Mouse (Mus musculus): ENCODE results near the gene Wars.

Wars gene

DNA sequence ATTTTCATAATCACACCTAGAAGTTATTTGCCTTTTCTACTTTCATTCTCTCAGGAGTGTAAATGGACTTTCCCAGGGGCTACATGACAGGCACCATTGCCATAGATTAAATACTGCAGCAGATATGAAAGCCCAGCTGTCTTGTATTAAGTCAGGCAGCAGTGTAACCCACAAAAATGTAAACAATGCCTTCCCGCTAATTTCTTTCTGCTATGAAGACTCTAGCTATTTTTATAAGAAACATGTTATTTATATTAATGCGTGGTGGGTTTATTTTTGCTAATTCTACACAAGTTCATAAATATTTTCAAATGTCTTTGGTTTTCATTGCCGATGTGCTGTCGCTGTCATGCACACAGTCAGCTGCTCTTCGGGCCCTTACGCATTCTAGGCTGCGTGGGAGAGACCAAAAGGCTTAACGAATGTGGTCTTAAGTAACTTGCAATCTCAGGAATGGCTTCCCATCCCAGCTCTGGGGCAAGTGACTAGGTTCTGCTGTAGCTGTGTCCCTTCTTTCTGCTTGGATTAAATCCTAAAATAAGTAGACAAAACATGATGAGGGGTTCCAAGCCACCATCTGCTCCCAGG is 16.0 kb upstream of the Wars start:
- DNase-seq (ENCODE audit: low read depth, low spot score) = no peak

- DNase-seq (ENCODE audit: low read depth, low spot score) = no peak
These were observed 12.4 kb upstream of the Wars start for GRCm38 (mm10) chr12:108906398-108906797.

DNA sequence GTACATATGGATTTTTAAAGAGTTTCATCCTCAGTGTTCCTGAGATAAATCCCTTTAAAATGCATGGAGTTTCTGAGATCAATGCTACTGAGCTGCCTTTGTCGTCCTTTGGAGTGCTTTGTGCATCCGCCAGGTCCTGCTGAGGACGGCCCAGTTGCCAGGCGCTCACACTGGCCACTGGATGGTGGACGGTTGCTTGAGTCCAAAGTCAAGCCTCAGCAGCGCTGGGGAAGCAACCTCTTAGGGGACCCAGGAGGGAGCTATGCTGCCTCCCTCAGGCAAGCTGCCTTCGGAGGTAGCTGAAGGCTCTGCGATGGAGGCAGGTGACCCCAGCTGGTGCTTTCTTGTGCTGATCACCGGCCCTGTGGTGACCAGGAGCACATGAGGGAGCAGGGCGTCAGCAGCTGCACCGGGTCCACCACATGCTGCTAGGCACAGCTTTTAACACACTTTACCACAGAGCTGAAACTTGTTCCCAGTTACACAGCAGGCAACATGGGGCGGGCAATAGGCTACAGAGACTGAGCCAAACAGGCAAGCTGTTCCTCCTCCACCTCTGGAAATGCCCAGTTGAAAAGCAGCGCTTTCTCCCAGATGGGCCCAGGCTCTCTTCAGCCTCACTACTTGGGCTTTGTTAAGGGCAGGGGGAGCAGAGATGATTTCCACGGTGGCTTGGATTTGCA is 11.8 kb upstream of the Wars start:
- DNase-seq (ENCODE audit: low read depth, low spot score) = no peak

- DNase-seq (ENCODE audit: low read depth, low spot score) = no peak
These were observed 10.3 kb upstream of the Wars start for GRCm38 (mm10) chr12:108904276-108904653.

GRCm38 (mm10) chr12:108903600-108904275 is 9.8 kb upstream of the Wars start:
- no peak for DNase-seq (ENCODE audit: low read depth, low spot score)

GRCm38 (mm10) chr12:108902940-108903339 is 9.0 kb upstream of the Wars start:
- DNase-seq (ENCODE audit: low read depth, low spot score) = peak; percentile 40

- no peak for DNase-seq (ENCODE audit: low read depth, low spot score)
These were observed 7.4 kb upstream of the Wars start for GRCm38 (mm10) chr12:108901346-108901745.

GRCm38 (mm10) chr12:108896006-108896405 is 2.0 kb upstream of the Wars start:
- DNase-seq (ENCODE audit: low read depth, low spot score) = no peak

DNA sequence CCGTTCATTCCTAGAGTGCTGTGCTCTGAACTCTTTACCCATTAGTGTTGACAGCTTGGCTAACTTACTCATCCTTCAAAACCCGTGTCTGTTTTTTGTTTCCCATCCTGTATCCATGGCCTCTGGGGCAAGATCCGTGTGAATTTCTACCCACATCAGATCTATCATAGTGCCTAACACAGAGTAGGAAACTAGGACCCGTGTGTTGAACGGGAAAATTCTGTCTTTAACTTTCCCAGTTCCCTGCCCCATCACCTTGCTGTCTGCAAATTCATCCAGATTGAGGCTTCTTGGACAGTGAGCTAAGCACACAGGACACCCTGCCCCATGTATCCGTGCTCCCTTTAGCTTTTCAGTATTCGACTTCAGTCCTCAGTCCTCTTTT is 450 bp upstream of the Wars start:
- no peak for DNase-seq (ENCODE audit: low read depth, low spot score)

- no peak for DNase-seq (ENCODE audit: low read depth, low spot score)
These were observed 822 bp downstream of the Wars start, which contains the start of gene Wdr25 for GRCm38 (mm10) chr12:108892989-108893714. Gene Wdr25, plus strand, starts transcription at chr12:108893631.

GRCm38 (mm10) chr12:108888632-108889031 is 5.3 kb downstream of the Wars start:
- no peak for DNase-seq (ENCODE audit: low read depth, low spot score)

DNA sequence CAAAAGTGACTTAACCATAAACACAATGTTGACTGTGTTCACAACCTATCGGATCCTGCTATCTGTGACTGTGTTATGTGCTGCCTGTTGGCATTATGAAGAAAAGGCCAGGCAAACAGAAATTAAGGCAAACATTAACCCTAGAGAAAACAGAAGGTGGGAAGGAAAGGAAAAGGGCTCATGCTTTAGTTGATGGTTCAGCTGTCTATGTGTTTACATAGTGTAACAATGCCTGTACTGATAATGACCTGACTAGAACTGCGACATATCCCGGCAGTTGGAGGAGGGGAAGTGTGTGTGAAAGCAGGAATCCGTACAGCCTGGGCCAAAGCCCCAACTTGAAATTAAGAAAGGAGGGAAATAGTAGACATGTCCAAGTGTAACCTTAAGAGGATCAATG is 6.9 kb downstream of the Wars start:
- DNase-seq (ENCODE audit: low read depth, low spot score) = no peak

DNA sequence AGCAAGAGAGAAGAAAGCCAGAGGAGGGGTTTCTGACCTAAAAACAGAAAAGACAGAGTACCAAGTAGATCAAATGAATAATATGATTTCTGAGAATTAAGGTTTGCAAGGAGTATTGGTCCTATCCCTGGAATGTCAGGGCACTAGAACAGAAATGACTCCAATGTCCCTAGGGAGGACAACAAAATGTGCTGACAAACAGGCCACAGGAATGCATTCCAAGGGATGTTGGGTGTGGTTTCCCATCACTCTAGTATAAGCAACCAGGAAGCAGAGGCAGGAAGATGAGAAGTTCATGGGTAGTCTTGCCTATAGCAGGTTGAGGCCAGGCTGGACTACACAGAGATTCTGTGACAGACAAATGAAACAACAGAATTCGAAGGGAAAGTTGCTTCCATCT is 8.1 kb downstream of the Wars start:
- DNase-seq (ENCODE audit: low read depth, low spot score) = no peak

DNA sequence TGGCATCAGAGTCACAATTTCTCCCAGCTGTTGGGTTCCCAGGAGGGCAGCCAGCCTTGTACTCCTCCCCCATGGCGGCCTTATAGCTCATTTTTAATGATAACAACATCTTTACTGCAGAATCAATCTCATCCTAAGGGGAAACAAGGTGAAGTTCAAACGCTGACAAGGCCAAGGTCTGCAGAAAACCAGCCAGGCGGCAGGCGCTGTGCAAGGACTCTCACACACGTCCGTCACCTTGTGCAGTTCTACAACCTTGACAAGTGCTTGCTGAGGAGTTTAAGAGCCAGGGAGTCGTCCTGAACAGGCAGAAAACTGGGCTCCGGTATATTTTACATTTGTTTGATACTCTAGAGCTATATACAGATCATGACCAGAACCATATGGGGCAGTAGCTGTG is 11.2 kb downstream of the Wars start:
- no peak for DNase-seq (ENCODE audit: low read depth, low spot score)

DNA sequence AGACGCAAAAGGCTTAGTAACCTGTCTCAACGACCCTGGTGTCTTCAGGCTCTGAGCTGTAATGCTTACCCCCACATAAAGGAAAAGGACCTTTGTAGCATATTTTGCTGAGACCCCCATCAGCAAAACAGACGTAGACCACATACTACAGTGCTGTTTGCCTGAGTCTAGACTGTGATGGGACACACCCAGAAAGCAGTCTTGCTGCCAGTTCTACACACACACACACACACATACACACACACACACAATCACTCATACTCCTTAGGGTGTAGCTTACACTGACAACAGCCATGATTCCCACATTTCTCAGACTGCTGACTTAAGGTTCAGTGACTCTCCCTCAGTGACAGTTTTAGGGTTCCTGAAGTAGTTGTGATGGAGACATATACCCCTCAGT is 12.8 kb downstream of the Wars start:
- DNase-seq (ENCODE audit: low read depth, low spot score) = no peak

DNA sequence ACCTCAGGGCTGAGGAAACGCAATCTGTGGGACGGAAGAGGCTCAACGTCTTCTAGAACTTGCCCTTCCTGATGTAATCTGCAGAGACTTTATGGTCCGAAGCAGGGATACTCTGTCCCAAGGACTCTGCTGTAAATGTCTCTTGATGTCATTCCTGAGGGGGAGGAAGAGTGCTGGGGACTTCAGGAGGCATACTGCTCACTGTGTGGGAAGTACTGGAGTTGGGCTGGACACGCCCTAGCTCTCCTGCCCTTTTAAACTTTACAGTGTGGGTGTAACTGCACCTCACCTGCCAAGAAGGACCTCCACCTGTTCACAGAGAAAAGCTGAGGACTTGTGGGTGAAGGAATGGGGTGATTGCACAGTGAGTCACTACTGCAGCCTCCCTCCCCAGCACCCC is 13.4 kb downstream of the Wars start:
- no peak for DNase-seq (ENCODE audit: low read depth, low spot score)

DNA sequence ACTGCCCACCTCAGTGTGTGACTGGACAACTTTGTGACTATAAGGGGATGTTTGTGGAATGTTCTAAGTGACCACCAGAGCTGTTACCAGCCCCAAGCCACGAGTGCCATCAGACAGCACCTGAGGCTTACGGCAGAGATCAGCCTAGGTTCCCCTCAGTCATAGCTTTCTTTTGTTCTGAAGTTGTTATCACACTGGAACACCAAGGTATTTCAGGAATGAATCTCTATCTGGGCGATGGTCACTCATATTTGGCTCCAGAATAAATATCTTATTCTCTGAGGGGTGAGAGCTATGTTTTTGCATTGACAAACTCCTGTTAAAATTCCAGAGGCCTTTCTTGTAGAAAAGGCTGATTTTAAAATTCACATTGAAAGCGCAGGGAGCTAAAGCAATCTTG is 14.8 kb downstream of the Wars start:
- no peak for DNase-seq (ENCODE audit: low read depth, low spot score)

DNA sequence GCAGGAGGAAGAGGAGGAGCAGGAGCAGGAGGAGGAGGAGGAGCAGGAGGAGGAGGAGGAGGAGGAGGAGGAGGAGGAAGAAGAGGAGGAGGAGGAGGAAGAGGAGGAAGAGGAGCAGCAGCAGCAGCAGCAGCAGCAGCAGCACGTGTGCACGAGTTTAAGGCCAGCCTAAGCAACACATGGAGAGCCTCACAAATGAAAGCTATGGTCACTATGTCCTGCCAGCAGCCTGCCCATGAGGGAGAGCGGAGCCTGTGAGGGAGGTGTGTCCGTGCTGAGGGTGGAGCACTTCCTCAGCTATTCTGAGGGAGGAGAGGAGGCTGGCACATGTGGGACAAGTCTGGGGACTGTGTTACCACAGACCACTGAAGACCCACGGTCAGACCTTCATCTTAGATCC is 20.9 kb downstream of the Wars start:
- no peak for DNase-seq (ENCODE audit: low read depth, low spot score)

DNA sequence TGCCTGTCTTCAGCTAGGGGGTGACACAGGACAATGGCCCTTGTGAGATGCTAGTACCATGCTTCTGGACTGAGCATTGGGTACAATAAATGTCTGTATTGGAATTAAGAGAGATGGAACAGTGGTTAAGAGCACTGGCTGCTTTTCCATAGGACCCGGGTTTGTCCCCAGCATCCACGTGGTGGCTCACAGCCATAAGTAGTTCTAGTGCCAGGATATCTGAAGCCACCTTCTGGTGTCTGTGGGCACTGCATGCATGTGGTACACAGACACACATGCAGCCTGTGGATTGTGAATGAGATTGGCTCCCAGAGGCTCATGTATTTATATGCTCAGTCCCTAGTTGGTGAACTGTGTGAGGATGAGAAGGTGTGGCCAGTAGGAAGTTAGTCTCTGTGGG is 24.4 kb downstream of the Wars start:
- DNase-seq (ENCODE audit: low read depth, low spot score) = no peak

GRCm38 (mm10) chr12:108865007-108865494 is 28.9 kb downstream of the Wars start:
- no peak for DNase-seq (ENCODE audit: low read depth, low spot score)

- no peak for DNase-seq (ENCODE audit: low read depth, low spot score)
These were observed 35.5 kb downstream of the Wars start for GRCm38 (mm10) chr12:108858486-108858885.

DNA sequence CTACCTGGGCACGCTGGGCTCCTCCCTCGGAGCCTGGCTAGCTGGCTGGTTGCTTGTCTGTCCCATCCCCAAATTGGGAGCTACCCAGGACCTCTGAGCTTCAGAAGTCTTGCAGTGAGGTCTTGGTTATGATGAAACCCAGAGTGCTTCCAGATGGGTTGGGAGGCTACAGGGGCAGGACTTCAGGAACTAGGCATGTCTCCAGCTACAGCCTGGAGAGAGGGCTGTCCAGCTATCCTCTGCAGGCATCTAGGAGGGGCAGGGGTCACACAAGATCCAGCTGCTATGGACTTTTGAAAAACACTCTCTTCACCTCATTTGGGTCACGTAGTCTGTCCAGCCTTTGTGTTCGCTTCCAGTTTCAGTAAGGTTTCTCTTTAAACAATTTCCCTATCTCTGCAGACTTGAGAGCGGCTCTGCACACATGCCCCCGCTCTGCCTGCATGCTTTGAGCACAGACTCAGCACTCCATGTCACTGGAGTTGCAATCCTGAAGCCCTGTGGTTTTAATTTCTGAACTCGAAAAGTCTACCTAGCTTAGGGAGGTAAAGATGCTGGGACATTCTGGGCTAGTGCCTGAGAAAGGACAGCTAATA is 36.3 kb downstream of the Wars start:
- DNase-seq (ENCODE audit: low read depth, low spot score) = no peak
